Mouse (Mus musculus): Measurements from ENCODE around the gene Map3k4. TPM values are rescaled to one million over a fixed set of nuclear protein-coding genes. Genes with fewer than 3 reads are reported as not detected.

The Map3k4 gene
- polyA plus RNA-seq, 1 experiment from 2014 or later: 29.3 TPM

- 100% methylated on average over 1 of the region's 1 CpGs for WGBS
Measured at GRCm38 (mm10) chr17:12201086-12201485, 117.5 kb downstream of the Map3k4 start.

GRCm38 (mm10) chr17:12199933-12200332 is 118.7 kb downstream of the Map3k4 start:
- WGBS: 78% methylated on average over 4 of the region's 4 CpGs
- TF ChIP-seq CTCF (IDR thresholded peaks at IDR 0.05; ENCODE audit: low read depth): no peak

More at GRCm38 (mm10) chr17:12201086-12201485, 117.5 kb downstream of the Map3k4 start:
- Histone ChIP-seq H3K27me3 (replicated peaks; ENCODE audit: control insufficient read depth, insufficient read depth, low read length) (no peaks in the 10 kb centered on the region), H3K4me2 (replicated peaks; ENCODE audit: low read depth) (no peak overlapping the region), H3K9ac (ENCODE audit: low read depth, low read length) (no peak overlapping the region), H3K9me3 (ENCODE audit: control insufficient read depth) (no peaks in the 10 kb centered on the region), H3K4me3 (ENCODE audit: low read depth, low read length) (no peak overlapping the region), H3K36me3 (ENCODE audit: control insufficient read depth, insufficient read depth) (no peaks in the 10 kb centered on the region), H3K4me1 (replicated peaks; ENCODE audit: control insufficient read depth, insufficient read depth, low read length) (peaks cover 17% of the 10 kb centered on the region), H3K27ac (ENCODE audit: low read depth, low read length) (no peak overlapping the region)
- ATAC-seq: no peak
- TF ChIP-seq CTCF (IDR thresholded peaks at IDR 0.05; ENCODE audit: low read depth): no peak

DNA sequence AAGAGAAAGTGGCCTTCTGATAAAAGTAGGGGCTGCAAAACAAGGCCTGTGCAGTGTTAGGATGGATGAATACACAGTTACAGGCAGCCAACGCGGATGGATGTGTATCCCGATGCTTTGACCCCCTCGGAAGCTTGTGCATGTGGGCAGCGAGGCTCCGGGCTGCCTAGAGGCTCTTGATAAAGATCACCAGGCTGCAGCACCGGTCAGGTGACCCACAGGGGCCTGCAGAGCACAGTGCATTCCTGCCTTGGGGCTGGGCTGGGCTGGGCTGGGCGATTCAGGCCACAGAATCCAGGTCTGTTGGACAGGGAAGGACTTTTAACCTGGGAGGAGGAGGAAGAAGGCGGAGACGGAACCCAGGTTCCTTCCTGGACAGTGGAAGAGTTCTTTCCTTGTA is 123.0 kb downstream of the Map3k4 start:
- 20% methylated on average over 10 of the region's 10 CpGs for WGBS
- Histone ChIP-seq H3K9me3 (ENCODE audit: control insufficient read depth) (no peaks in the 10 kb centered on the region), H3K27ac (ENCODE audit: low read depth, low read length) (peak overlapping the region; percentile 67), H3K27me3 (replicated peaks; ENCODE audit: control insufficient read depth, insufficient read depth, low read length) (no peaks in the 10 kb centered on the region), H3K9ac (ENCODE audit: low read depth, low read length) (no peak overlapping the region), H3K4me3 (ENCODE audit: low read depth, low read length) (no peak overlapping the region), H3K4me2 (replicated peaks; ENCODE audit: low read depth) (peak overlapping the region; percentile 33), H3K36me3 (ENCODE audit: control insufficient read depth, insufficient read depth) (no peaks in the 10 kb centered on the region), H3K4me1 (replicated peaks; ENCODE audit: control insufficient read depth, insufficient read depth, low read length) (peaks cover 10% of the 10 kb centered on the region)
- no peak for TF ChIP-seq CTCF (IDR thresholded peaks at IDR 0.05; ENCODE audit: low read depth)
- ATAC-seq: peak; percentile 87

More at GRCm38 (mm10) chr17:12199933-12200332, 118.7 kb downstream of the Map3k4 start:
- Histone ChIP-seq H3K27me3 (replicated peaks; ENCODE audit: control insufficient read depth, insufficient read depth, low read length) (no peaks in the 10 kb centered on the region), H3K4me3 (ENCODE audit: low read depth, low read length) (no peak overlapping the region), H3K9ac (ENCODE audit: low read depth, low read length) (no peak overlapping the region), H3K9me3 (ENCODE audit: control insufficient read depth) (no peaks in the 10 kb centered on the region), H3K4me1 (replicated peaks; ENCODE audit: control insufficient read depth, insufficient read depth, low read length) (peaks cover 17% of the 10 kb centered on the region), H3K36me3 (ENCODE audit: control insufficient read depth, insufficient read depth) (no peaks in the 10 kb centered on the region), H3K4me2 (replicated peaks; ENCODE audit: low read depth) (no peak overlapping the region), H3K27ac (ENCODE audit: low read depth, low read length) (no peak overlapping the region)
- ATAC-seq: no peak

GRCm38 (mm10) chr17:12195137-12195536 is 123.5 kb downstream of the Map3k4 start:
- H3K27ac ChIP-seq (ENCODE audit: low read depth, low read length): peak overlapping the region; percentile 67
- ATAC-seq: peak; percentile 77
- H3K4me1 ChIP-seq (replicated peaks; ENCODE audit: control insufficient read depth, insufficient read depth, low read length): peaks cover 10% of the 10 kb centered on the region
- H3K9me3 ChIP-seq (ENCODE audit: control insufficient read depth): no peaks in the 10 kb centered on the region
- no peaks in the 10 kb centered on the region for H3K36me3 ChIP-seq (ENCODE audit: control insufficient read depth, insufficient read depth)
- H3K4me2 ChIP-seq (replicated peaks; ENCODE audit: low read depth): peak overlapping the region; percentile 33
- no peaks in the 10 kb centered on the region for H3K27me3 ChIP-seq (replicated peaks; ENCODE audit: control insufficient read depth, insufficient read depth, low read length)
- 15% methylated on average over 5 of the region's 5 CpGs for WGBS
- H3K4me3 ChIP-seq (ENCODE audit: low read depth, low read length): no peak overlapping the region
- no peak overlapping the region for H3K9ac ChIP-seq (ENCODE audit: low read depth, low read length)
- no peak for TF ChIP-seq CTCF (IDR thresholded peaks at IDR 0.05; ENCODE audit: low read depth)

DNA sequence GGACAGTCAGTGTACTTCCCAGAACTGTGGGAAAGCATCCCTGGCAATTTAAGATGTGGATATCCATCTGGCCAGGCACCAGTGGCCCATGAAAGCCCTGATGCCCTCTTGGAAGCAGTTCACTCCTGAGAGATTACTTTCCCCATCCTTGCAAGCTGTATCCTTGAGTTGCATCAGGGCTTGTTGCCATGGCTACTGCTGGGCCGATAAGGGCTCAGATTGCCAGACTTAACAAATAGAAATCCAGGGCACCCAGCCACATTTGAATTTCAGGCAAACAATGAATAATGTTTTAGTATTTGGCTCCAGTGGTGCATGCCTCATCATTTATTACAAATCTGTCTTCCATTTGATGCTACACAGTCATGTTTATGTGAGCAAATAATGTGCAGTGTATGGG is 130.8 kb downstream of the Map3k4 start:
- Histone ChIP-seq H3K27ac (ENCODE audit: low read depth, low read length) (no peak overlapping the region), H3K4me3 (ENCODE audit: low read depth, low read length) (no peak overlapping the region), H3K27me3 (replicated peaks; ENCODE audit: control insufficient read depth, insufficient read depth, low read length) (no peaks in the 10 kb centered on the region), H3K4me2 (replicated peaks; ENCODE audit: low read depth) (no peak overlapping the region), H3K36me3 (ENCODE audit: control insufficient read depth, insufficient read depth) (no peaks in the 10 kb centered on the region), H3K9me3 (ENCODE audit: control insufficient read depth) (no peaks in the 10 kb centered on the region), H3K4me1 (replicated peaks; ENCODE audit: control insufficient read depth, insufficient read depth, low read length) (no peaks in the 10 kb centered on the region), H3K9ac (ENCODE audit: low read depth, low read length) (no peak overlapping the region)
- no peak for ATAC-seq
- 33% methylated on average over 1 of the region's 1 CpGs for WGBS
- no peak for TF ChIP-seq CTCF (IDR thresholded peaks at IDR 0.05; ENCODE audit: low read depth)

DNA sequence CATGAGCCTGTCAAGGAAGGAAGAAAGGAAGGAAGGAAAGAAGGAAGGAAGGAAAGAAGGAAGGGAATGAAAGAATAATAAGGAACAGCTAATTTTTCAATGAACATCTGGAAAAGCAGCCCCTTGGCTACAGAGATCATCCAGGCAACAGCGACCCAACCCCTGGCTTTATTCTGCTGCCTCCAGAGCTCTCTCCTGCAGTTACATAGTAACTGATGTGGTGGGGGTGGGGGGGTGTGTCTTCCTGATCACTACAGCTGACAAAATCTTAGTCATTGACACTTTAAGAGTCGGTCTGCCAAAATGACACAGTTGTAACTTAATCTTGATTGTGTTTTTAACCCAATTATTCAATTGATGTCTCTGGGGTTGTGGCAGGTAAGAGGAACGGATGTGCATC is 132.3 kb downstream of the Map3k4 start:
- no peak for TF ChIP-seq CTCF (IDR thresholded peaks at IDR 0.05; ENCODE audit: low read depth)
- Histone ChIP-seq H3K4me1 (replicated peaks; ENCODE audit: control insufficient read depth, insufficient read depth, low read length) (no peaks in the 10 kb centered on the region), H3K4me3 (ENCODE audit: low read depth, low read length) (no peak overlapping the region), H3K27ac (ENCODE audit: low read depth, low read length) (no peak overlapping the region), H3K9ac (ENCODE audit: low read depth, low read length) (no peak overlapping the region), H3K27me3 (replicated peaks; ENCODE audit: control insufficient read depth, insufficient read depth, low read length) (no peaks in the 10 kb centered on the region), H3K4me2 (replicated peaks; ENCODE audit: low read depth) (no peak overlapping the region), H3K9me3 (ENCODE audit: control insufficient read depth) (no peaks in the 10 kb centered on the region), H3K36me3 (ENCODE audit: control insufficient read depth, insufficient read depth) (no peaks in the 10 kb centered on the region)
- no peak for ATAC-seq
- WGBS: 80% methylated on average over 3 of the region's 3 CpGs

- TF ChIP-seq CTCF (IDR thresholded peaks at IDR 0.05; ENCODE audit: low read depth): no peak
- no peak overlapping the region for H3K4me2 ChIP-seq (replicated peaks; ENCODE audit: low read depth)
- ATAC-seq: no peak
- H3K27ac ChIP-seq (ENCODE audit: low read depth, low read length): no peak overlapping the region
- no peaks in the 10 kb centered on the region for H3K9me3 ChIP-seq (ENCODE audit: control insufficient read depth)
- H3K4me3 ChIP-seq (ENCODE audit: low read depth, low read length): no peak overlapping the region
- no peaks in the 10 kb centered on the region for H3K4me1 ChIP-seq (replicated peaks; ENCODE audit: control insufficient read depth, insufficient read depth, low read length)
- 92% methylated on average over 4 of the region's 4 CpGs for WGBS
- no peaks in the 10 kb centered on the region for H3K27me3 ChIP-seq (replicated peaks; ENCODE audit: control insufficient read depth, insufficient read depth, low read length)
- H3K36me3 ChIP-seq (ENCODE audit: control insufficient read depth, insufficient read depth): no peaks in the 10 kb centered on the region
- H3K9ac ChIP-seq (ENCODE audit: low read depth, low read length): no peak overlapping the region
Measured at GRCm38 (mm10) chr17:12185855-12186254, 132.7 kb downstream of the Map3k4 start.

Measured in intestine, postnatal 0 days (tissue).